Mouse (Mus musculus) C2C12 (cell line): Measurements from ENCODE around the gene Sgsh. TPM values are rescaled to one million over a fixed set of nuclear protein-coding genes. Genes with fewer than 3 reads are reported as not detected.
A peak's percentile ranks its signal among the peaks of the same experiment; 100 is the strongest.

ENCODE experiments used
- H3K27me3 ChIP-seq: one replicate; pipeline ENCODE4 v1.6.1; 2011; ENCODE audit not compliant: control insufficient read depth, insufficient read depth, insufficient read length
- H3K36me3 ChIP-seq: one replicate; pipeline ENCODE4 v1.6.1; 2011; ENCODE audit not compliant: control insufficient read depth, insufficient read depth
- H3K4me3 ChIP-seq: one replicate; pipeline ENCODE4 v1.5.1; 2011; ENCODE audit warnings: mild to moderate bottlenecking, control low read depth; ENCODE audit not compliant: poor library complexity, insufficient read depth, severe bottlenecking
- H3K79me2 ChIP-seq: one replicate; pipeline ENCODE4 v1.6.1; 2011; ENCODE audit not compliant: control insufficient read depth, insufficient read depth
- H3K79me3 ChIP-seq: one replicate; pipeline ENCODE4 v1.6.1; 2011; ENCODE audit warnings: low read depth, control low read depth
- H3ac ChIP-seq: one replicate; pipeline ENCODE3; 2011; ENCODE audit warnings: low read depth; ENCODE audit not compliant: control insufficient read depth, insufficient read length
- CEBPB ChIP-seq: IDR thresholded peaks from one replicate; pipeline ENCODE4 v1.6.1; 2011; ENCODE audit warnings: low read depth, mild to moderate bottlenecking, control low read depth, moderate library complexity
- CTCF ChIP-seq: IDR thresholded peaks from one replicate; pipeline ENCODE4 v1.5.1; 2011; ENCODE audit not compliant: control insufficient read depth, insufficient read depth, insufficient read length
- FOSL1 ChIP-seq: IDR thresholded peaks from one replicate; pipeline ENCODE4 v1.8.0; 2011; ENCODE audit warnings: mild to moderate bottlenecking, low read length; ENCODE audit not compliant: poor library complexity, insufficient read depth, severe bottlenecking
- MAX ChIP-seq: IDR thresholded peaks from one replicate; pipeline ENCODE4 v1.6.1; 2011; ENCODE audit warnings: mild to moderate bottlenecking, control low read depth
- MYOD1 ChIP-seq: IDR thresholded peaks from one replicate; pipeline ENCODE4 v1.6.1; 2011; ENCODE audit warnings: low read depth; ENCODE audit not compliant: control insufficient read depth, insufficient read length
- MYOG ChIP-seq: IDR thresholded peaks from one replicate; pipeline ENCODE4 v1.6.1; 2011; ENCODE audit not compliant: control insufficient read depth, insufficient read length; ENCODE audit errors: extremely low read depth
- USF1 ChIP-seq: IDR thresholded peaks from one replicate; pipeline ENCODE4 v1.6.1; 2011; ENCODE audit warnings: low read depth, mild to moderate bottlenecking, control low read depth, moderate library complexity
- polyA plus RNA-seq: library from polyadenylated mRNA; unstranded; fragments of >200 nt; fragmentation: generic; extraction: Trizol; gene quantifications from one replicate; pipeline ENCODE4 v1.2.1, GENCODE M21; 2012; ENCODE audit warnings: missing spikeins

Gene Sgsh
- polyA plus RNA-seq, 1 experiment, result 2.3 TPM

DNA sequence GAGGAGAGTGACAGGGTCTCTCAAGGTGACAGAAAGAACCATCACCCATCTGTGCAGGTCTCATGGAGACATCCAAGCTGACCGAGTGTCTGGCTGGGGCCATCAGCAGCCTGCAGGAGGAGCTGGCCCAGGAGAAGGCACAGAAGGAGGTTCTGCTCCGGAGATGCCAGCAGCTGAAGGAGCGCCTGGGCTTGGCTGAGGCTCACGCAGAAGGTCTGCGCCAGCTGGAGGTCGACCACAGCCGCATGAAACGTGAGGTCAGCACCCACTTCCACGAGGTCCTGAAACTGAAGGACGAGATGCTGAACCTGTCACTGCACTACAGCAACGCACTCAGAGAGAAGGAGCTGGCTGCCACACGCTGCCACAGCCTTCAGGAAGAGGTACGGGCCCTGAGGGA, 32.8 kb downstream of the Sgsh start:
- no peak overlapping the region for H3ac ChIP-seq
- no peaks in the 10 kb centered on the region for H3K79me3 ChIP-seq
- peaks cover 31% of the 10 kb centered on the region for H3K27me3 ChIP-seq
- no peak for TF ChIP-seq USF1
- no peak for TF ChIP-seq CEBPB
- no peak for TF ChIP-seq MAX
- TF ChIP-seq MYOG, result no peak
- TF ChIP-seq CTCF, result no peak
- no peak for TF ChIP-seq MYOD1
- no peak for TF ChIP-seq FOSL1
- H3K4me3 ChIP-seq, result no peak overlapping the region
- H3K79me2 ChIP-seq, result no peaks in the 10 kb centered on the region
- H3K36me3 ChIP-seq, result no peaks in the 10 kb centered on the region

DNA sequence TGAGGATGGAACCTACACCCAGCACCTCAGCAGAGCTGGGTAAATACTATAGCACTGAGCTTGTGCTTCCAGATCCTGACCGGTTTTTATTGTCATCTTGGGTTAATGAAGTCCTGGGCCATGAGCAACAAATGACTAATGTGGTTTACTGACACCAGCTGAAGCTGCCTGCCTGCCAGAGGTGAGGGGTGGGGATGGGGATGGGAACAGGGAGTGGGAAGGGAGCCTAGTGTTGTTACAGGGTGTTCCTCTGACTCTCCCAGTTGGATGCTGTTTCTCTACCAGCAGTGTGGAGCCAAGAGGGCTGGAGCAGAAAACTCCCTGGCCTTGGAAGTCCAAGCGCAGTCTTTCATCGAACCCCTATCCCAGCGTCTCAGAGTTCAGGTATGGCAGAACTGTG, 38.6 kb downstream of the Sgsh start:
- Histone ChIP-seq H3ac (no peak overlapping the region), H3K79me3 (no peaks in the 10 kb centered on the region), H3K36me3 (no peaks in the 10 kb centered on the region), H3K27me3 (peaks cover 17% of the 10 kb centered on the region), H3K4me3 (no peak overlapping the region), H3K79me2 (no peaks in the 10 kb centered on the region)
- no peak for TF ChIP-seq FOSL1
- peak; percentile 17 for TF ChIP-seq MYOD1

DNA sequence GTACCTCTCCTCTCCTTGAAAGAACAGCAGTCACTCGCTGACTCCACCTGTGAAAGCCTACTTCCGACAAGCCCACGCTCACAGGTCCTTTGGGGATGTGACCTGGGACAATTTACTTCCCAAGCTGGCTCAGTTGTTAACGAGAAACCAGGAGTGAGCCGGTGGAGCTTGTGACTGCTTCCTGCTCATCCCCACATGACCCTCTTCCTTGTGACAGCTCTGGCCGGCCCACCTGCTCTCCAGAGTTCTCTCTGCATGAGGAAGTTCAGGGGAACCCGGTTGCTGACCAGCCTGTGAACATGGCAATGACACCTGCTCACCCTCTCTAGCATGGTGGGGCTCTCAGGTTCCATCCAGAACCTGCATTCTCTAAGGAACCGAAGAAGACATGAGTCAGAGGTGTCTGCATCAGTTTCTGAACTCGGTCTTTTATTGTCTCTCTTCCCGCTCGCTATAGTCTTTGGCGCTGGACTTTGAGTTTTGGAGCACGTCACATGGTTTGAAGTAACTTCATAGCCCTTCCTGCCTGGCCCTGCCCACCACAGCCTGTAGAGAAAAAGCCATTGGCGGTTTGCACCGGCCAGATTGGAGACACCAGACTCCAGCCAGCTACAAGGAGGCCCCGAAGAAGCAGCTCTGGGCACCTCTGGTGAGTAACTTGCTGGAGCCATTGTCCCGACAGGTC, 40.9 kb downstream of the Sgsh start:
- Histone ChIP-seq H3K79me3 (no peaks in the 10 kb centered on the region), H3K79me2 (no peaks in the 10 kb centered on the region), H3K27me3 (peaks cover 22% of the 10 kb centered on the region), H3ac (no peak overlapping the region), H3K4me3 (no peak overlapping the region), H3K36me3 (no peaks in the 10 kb centered on the region)
- TF ChIP-seq MYOG, result no peak
- TF ChIP-seq MYOD1, result no peak
- no peak for TF ChIP-seq CTCF
- TF ChIP-seq CEBPB, result no peak
- no peak for TF ChIP-seq USF1
- TF ChIP-seq MAX, result no peak
- no peak for TF ChIP-seq FOSL1

DNA sequence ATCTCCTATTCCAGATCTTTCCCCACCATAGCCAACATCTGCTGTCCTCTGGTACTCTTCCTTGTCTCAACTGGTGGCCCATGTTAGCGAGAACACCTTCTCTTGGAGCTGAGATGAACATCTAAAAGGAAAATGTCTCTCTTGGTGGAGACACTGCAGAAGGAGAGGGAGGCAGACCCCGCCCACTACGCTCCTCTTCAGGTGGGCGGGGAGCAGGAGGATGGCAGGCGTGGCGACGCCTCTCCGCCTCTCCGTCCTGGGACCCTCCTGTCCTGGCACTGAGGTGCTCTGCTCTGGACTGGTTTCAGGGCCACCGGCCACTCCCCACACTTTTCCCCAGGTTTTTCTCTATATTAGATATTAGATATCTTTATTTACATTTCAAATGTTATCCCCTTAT, 44.7 kb downstream of the Sgsh start:
- Histone ChIP-seq H3K79me2 (no peaks in the 10 kb centered on the region), H3K27me3 (peaks cover 30% of the 10 kb centered on the region), H3K79me3 (no peaks in the 10 kb centered on the region), H3K4me3 (no peak overlapping the region), H3K36me3 (no peaks in the 10 kb centered on the region), H3ac (no peak overlapping the region)
- TF ChIP-seq MAX (no peak), CTCF (no peak), FOSL1 (no peak), MYOG (no peak)

DNA sequence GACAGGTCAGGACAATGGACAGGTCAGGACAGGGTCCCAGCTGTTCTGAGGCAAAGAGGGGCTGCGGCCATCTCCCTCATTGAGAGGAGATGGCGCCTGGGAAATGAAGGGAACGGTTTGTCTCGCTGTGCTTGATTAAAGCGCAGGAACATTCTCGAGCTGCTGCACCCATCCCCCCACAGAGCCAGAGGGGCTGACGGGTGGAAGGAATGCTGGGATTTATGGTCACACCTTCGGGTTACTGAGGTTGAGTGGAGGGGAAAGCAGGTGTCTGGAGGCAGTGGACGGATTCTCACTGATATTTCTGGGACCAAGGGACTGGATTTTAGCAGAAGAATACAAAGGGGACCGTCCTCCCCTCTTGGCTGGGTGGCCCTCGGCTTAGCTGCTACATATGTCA, 47.4 kb downstream of the Sgsh start:
- H3K36me3 ChIP-seq, result no peaks in the 10 kb centered on the region
- peaks cover 50% of the 10 kb centered on the region for H3K27me3 ChIP-seq
- no peak overlapping the region for H3ac ChIP-seq
- H3K79me2 ChIP-seq, result no peaks in the 10 kb centered on the region
- TF ChIP-seq MYOD1, result no peak
- no peak for TF ChIP-seq MAX
- no peak for TF ChIP-seq FOSL1
- TF ChIP-seq CEBPB, result no peak
- TF ChIP-seq CTCF, result no peak
- no peak for TF ChIP-seq USF1
- no peak overlapping the region for H3K4me3 ChIP-seq
- H3K79me3 ChIP-seq, result no peaks in the 10 kb centered on the region

DNA sequence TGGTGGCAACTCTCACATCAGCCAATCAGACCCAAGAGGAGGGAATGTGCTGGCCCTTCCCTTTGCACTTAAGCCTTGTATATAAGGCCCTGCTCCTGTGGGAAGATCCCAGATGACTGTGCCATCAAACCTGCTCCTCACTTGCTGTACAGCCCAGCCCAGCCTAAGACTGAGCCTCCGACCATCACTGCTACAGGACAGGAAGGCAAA, 47.8 kb downstream of the Sgsh start, which contains the start of gene Card14:
TSS of gene Card14 (plus strand) at position 111 of the 210 bp plus-strand sequence.
- H3K79me2 ChIP-seq, result no peaks in the 10 kb centered on the region
- TF ChIP-seq CTCF, result no peak
- no peak for TF ChIP-seq MYOD1
- no peak for TF ChIP-seq MAX
- no peak for TF ChIP-seq USF1
- TF ChIP-seq CEBPB, result no peak
- no peak for TF ChIP-seq FOSL1
- TF ChIP-seq MYOG, result no peak
- no peaks in the 10 kb centered on the region for H3K36me3 ChIP-seq
- H3K79me3 ChIP-seq, result no peaks in the 10 kb centered on the region
- peaks cover 53% of the 10 kb centered on the region for H3K27me3 ChIP-seq
- no peak within 1 kb of the TSS for H3K4me3 ChIP-seq
- H3ac ChIP-seq, result no peak within 1 kb of the TSS
